Mouse (Mus musculus) CD4-positive, CD25-positive, alpha-beta regulatory T cell, adult 4 months (primary cell): Measurements from ENCODE around the gene Dimt1. TPM values are rescaled to one million over a fixed set of nuclear protein-coding genes. Genes with fewer than 3 reads are reported as not detected.
A peak's percentile ranks its signal among the peaks of the same experiment; 100 is the strongest.
"Not testable (repeated sequence)": the region's sequence is repeated elsewhere in the genome, so short reads cannot be mapped to it uniquely, and the experiment has no call there.

Source experiments
- ATAC-seq: one replicate; pipeline ENCODE4 v1.8.0; 2017
- polyA plus RNA-seq, 2 experiments: library from polyadenylated mRNA; unstranded; fragments of 100-300 nt; shearing (Covaris generic); gene quantifications; one replicate each; pipeline ENCODE4 v1.2.1; 2017

Gene Dimt1
- 10 to 100 TPM; 27.8 to 30.3 TPM for polyA plus RNA-seq

- peak; percentile 99 for ATAC-seq
These were observed at the start of gene Dimt1 for GRCm38 (mm10) chr13:106946594-106947540. Gene Dimt1, plus strand, starts transcription at chr13:106947127.

GRCm38 (mm10) chr13:106904637-106905036 is 42.3 kb upstream of the Dimt1 start:
- no peak for ATAC-seq

- not testable (repeated sequence) for ATAC-seq
These were observed 41.8 kb upstream of the Dimt1 start for GRCm38 (mm10) chr13:106905154-106905553.

- no peak for ATAC-seq
These were observed 39.7 kb upstream of the Dimt1 start for GRCm38 (mm10) chr13:106907273-106907672.

GRCm38 (mm10) chr13:106910096-106910495 is 36.8 kb upstream of the Dimt1 start:
- ATAC-seq: no peak

- no peak for ATAC-seq
These were observed 33.7 kb upstream of the Dimt1 start for GRCm38 (mm10) chr13:106913125-106913736.

GRCm38 (mm10) chr13:106918322-106919050 is 28.4 kb upstream of the Dimt1 start:
- peak; percentile 65 for ATAC-seq

GRCm38 (mm10) chr13:106925921-106926320 is 21.0 kb upstream of the Dimt1 start:
- ATAC-seq: not testable (repeated sequence)

GRCm38 (mm10) chr13:106928296-106928695 is 18.6 kb upstream of the Dimt1 start:
- no peak for ATAC-seq

GRCm38 (mm10) chr13:106929201-106929600 is 17.7 kb upstream of the Dimt1 start:
- no peak for ATAC-seq

- no peak for ATAC-seq
These were observed 11.1 kb upstream of the Dimt1 start for GRCm38 (mm10) chr13:106935871-106936255.

GRCm38 (mm10) chr13:106936256-106937137 is 10.4 kb upstream of the Dimt1 start, which contains the start of gene Ipo11:
Gene Ipo11, minus strand, starts transcription at chr13:106936958.
- ATAC-seq: peak; percentile 96

GRCm38 (mm10) chr13:106937138-106937472 is 9.8 kb upstream of the Dimt1 start:
- no peak for ATAC-seq

- no peak for ATAC-seq
These were observed 5.5 kb upstream of the Dimt1 start for GRCm38 (mm10) chr13:106941211-106941976.

GRCm38 (mm10) chr13:106942721-106943120 is 4.2 kb upstream of the Dimt1 start:
- no peak for ATAC-seq

GRCm38 (mm10) chr13:106945518-106945917 is 1.4 kb upstream of the Dimt1 start:
- no peak for ATAC-seq

GRCm38 (mm10) chr13:106947583-106947982 is 656 bp downstream of the Dimt1 start:
- no peak for ATAC-seq

- ATAC-seq: no peak
These were observed 8.0 kb downstream of the Dimt1 start for GRCm38 (mm10) chr13:106954880-106955279.

- ATAC-seq: peak; percentile 45
These were observed 10.6 kb downstream of the Dimt1 start for GRCm38 (mm10) chr13:106957554-106957953.

- ATAC-seq: no peak
These were observed 11.4 kb downstream of the Dimt1 start for GRCm38 (mm10) chr13:106958286-106958685.

- ATAC-seq: no peak
These were observed 13.6 kb downstream of the Dimt1 start for GRCm38 (mm10) chr13:106960557-106960956.
